Mouse (Mus musculus) hematopoietic multipotent progenitor cell, adult 10-12 weeks (in vitro differentiated cells): ENCODE results near the gene Polr3a. TPM values are rescaled to one million over a fixed set of nuclear protein-coding genes. Genes with fewer than 3 reads are reported as not detected.

Experiments used
- polyA plus RNA-seq: library from polyadenylated mRNA; stranded (reverse); fragments of >175 nt; gene quantifications from 2 replicates; pipeline ENCODE4 v1.2.3, GENCODE M21; 2012; ENCODE audit warnings: low replicate concordance

The Polr3a gene
- 2.6 and 4.1 TPM in 2 replicates for polyA plus RNA-seq

GRCm38 (mm10) chr14:24486773-24487227, at the start of gene Polr3a, which contains the start of gene Rps24:
Gene Polr3a, minus strand, starts transcription at chr14:24487058.
Gene Rps24, plus strand, starts transcription at chr14:24487125.

Other genes starting within 250 kb of the Polr3a start
- gene Dlg5, start 241.1 kb downstream of the Polr3a start, polyA plus RNA-seq, result 1.2 and 3.2 TPM in 2 replicates
- gene E330034G19Rik, start 193.8 kb downstream of the Polr3a start, polyA plus RNA-seq, result not detected in 2 replicates
- 338 and 407 TPM in 2 replicates for gene Rps24, start 67 bp upstream of the Polr3a start, polyA plus RNA-seq